Mouse (Mus musculus) layer of hippocampus, adult 2 months (tissue): Measurements from ENCODE around the gene Patl2. TPM values are rescaled to one million over a fixed set of nuclear protein-coding genes. Genes with fewer than 3 reads are reported as not detected.
"Not testable (repeated sequence)": the region's sequence is repeated elsewhere in the genome, so short reads cannot be mapped to it uniquely, and the experiment has no call there.

ENCODE experiments used
- DNase-seq, 2 experiments: peaks; one replicate each; pipeline ENCODE4 v3.0.0; 2022; ENCODE audit warnings: low spot score in 2 of 2
- H3K27ac ChIP-seq: fragments of 200-600 bp; 2 replicates; pipeline ENCODE4 v1.8.1; 2022
- H3K4me3 ChIP-seq: fragments of 200-600 bp; 2 replicates; pipeline ENCODE4 v1.8.1; 2022; ENCODE audit warnings: mild to moderate bottlenecking
- CTCF ChIP-seq: fragments of 200-600 bp; conservative IDR thresholded peaks from 2 replicates; pipeline ENCODE4 v1.8.1; 2022; ENCODE audit warnings: antibody characterized with exemption, mild to moderate bottlenecking, moderate library complexity
- total RNA-seq, 2 experiments: library from RNA; stranded (reverse); gene quantifications; 2 replicates each; pipeline ENCODE4 v1.2.3; 2021

Patl2 gene
- total RNA-seq, 2 experiments from 2014 or later: not detected

- Histone ChIP-seq H3K27ac (no peak overlapping the region), H3K4me3 (no peak overlapping the region)
- no peak for TF ChIP-seq CTCF
- no peak for DNase-seq
Measured at GRCm38 (mm10) chr2:122125680-122126572, 60.1 kb downstream of the Patl2 start.

GRCm38 (mm10) chr2:122117961-122118958, 67.7 kb downstream of the Patl2 start, which contains the start of gene Spg11:
TSS of gene Spg11 (minus strand) at chr2:122118386.
- peak; percentile 32 for TF ChIP-seq CTCF
- peak within 1 kb of the TSS; percentile 92 for H3K4me3 ChIP-seq
- DNase-seq: peak; percentile 97 to 98
- H3K27ac ChIP-seq: peak within 1 kb of the TSS; percentile 98

- no peak for TF ChIP-seq CTCF
- Histone ChIP-seq H3K27ac (no peak overlapping the region), H3K4me3 (no peak overlapping the region)
- DNase-seq: no peak
Measured at GRCm38 (mm10) chr2:122116888-122117287, 69.1 kb downstream of the Patl2 start.

GRCm38 (mm10) chr2:122109714-122110113, 76.3 kb downstream of the Patl2 start:
- Histone ChIP-seq H3K27ac (no peak overlapping the region), H3K4me3 (no peak overlapping the region)
- DNase-seq: no peak
- no peak for TF ChIP-seq CTCF

- Histone ChIP-seq H3K4me3 (no peak overlapping the region), H3K27ac (no peak overlapping the region)
- DNase-seq: no peak
- TF ChIP-seq CTCF: no peak
Measured at GRCm38 (mm10) chr2:122108101-122108500, 77.9 kb downstream of the Patl2 start.

GRCm38 (mm10) chr2:122102070-122102469, 83.9 kb downstream of the Patl2 start:
- Histone ChIP-seq H3K27ac (no peak overlapping the region), H3K4me3 (no peak overlapping the region)
- peak; percentile 67 for TF ChIP-seq CTCF
- DNase-seq: no peak

- not testable (repeated sequence) for H3K4me3 ChIP-seq, H3K27ac ChIP-seq, DNase-seq
Measured at GRCm38 (mm10) chr2:122097686-122098085, 88.3 kb downstream of the Patl2 start.

- H3K27ac ChIP-seq: no peak overlapping the region
- DNase-seq: no peak
- no peak for TF ChIP-seq CTCF
- H3K4me3 ChIP-seq: no peak overlapping the region
Measured at GRCm38 (mm10) chr2:122093844-122094243, 92.1 kb downstream of the Patl2 start.

GRCm38 (mm10) chr2:122086446-122086845, 99.5 kb downstream of the Patl2 start:
- no peak for DNase-seq
- no peak for TF ChIP-seq CTCF
- Histone ChIP-seq H3K4me3 (no peak overlapping the region), H3K27ac (no peak overlapping the region)

- no peak for DNase-seq
- no peak overlapping the region for H3K4me3 ChIP-seq
- H3K27ac ChIP-seq: no peak overlapping the region
- TF ChIP-seq CTCF: no peak
Measured at GRCm38 (mm10) chr2:122081728-122082456, 104.1 kb downstream of the Patl2 start.

Other genes with a start within 250 kb of the Patl2 start
- 10 to 100 TPM; 36.3 to 38.8 TPM for gene Ctdspl2, start 230.2 kb downstream of the Patl2 start, total RNA-seq
- gene Mageb3, start 230.1 kb downstream of the Patl2 start, total RNA-seq: under 1 TPM in 1 of 2 experiments, not detected in 1; 0.15 TPM
- 10 to 100 TPM; 16.5 to 17.8 TPM for gene Eif3j1, start 157.6 kb downstream of the Patl2 start, total RNA-seq
- 10 to 100 TPM; 15.5 to 17.1 TPM for gene Spg11, start 67.8 kb downstream of the Patl2 start, total RNA-seq
- gene B2m, start 38.5 kb downstream of the Patl2 start, total RNA-seq: 100 to 1,000 TPM in 1 of 2 experiments, 10 to 100 TPM in 1; 98.0 to 115 TPM
- gene Trim69, start 25.5 kb downstream of the Patl2 start, total RNA-seq: not detected
- not detected for gene Terb2, start 83 bp upstream of the Patl2 start, total RNA-seq
- 10 to 100 TPM; 19.0 to 19.3 TPM for gene Sord, start 48.6 kb upstream of the Patl2 start, total RNA-seq
- under 1 TPM in 1 of 2 experiments, not detected in 1; 0.08 TPM for gene Duox2, start 112.3 kb upstream of the Patl2 start, total RNA-seq
- not detected for gene Duoxa2, start 112.7 kb upstream of the Patl2 start, total RNA-seq
- not detected for gene Duoxa1, start 127.5 kb upstream of the Patl2 start, total RNA-seq
- not detected for gene Duox1, start 129.5 kb upstream of the Patl2 start, total RNA-seq
- 10 to 100 TPM; 61.7 to 62.6 TPM for gene Shf, start 183.0 kb upstream of the Patl2 start, total RNA-seq
- gene Slc28a2, start 240.3 kb upstream of the Patl2 start, total RNA-seq: under 1 TPM in 1 of 2 experiments, not detected in 1; 0.54 TPM